Mouse (Mus musculus) naive thymus-derived CD4-positive, alpha-beta T cell, adult 2 months (primary cell): ENCODE results near the gene Zfp281.

ENCODE experiments used
- DNase-seq: peaks from one replicate; pipeline ENCODE4 v3.0.0-alpha.2; 2011; ENCODE audit warnings: low read depth

The Zfp281 gene

GRCm38 (mm10) chr1:136658456-136659227, 33.9 kb downstream of the Zfp281 start:
- DNase-seq: no peak

- no peak for DNase-seq
Measured at GRCm38 (mm10) chr1:136659337-136659736, 34.6 kb downstream of the Zfp281 start.

GRCm38 (mm10) chr1:136659917-136660316, 35.2 kb downstream of the Zfp281 start:
- DNase-seq: no peak

GRCm38 (mm10) chr1:136661511-136661910, 36.8 kb downstream of the Zfp281 start:
- DNase-seq: no peak

GRCm38 (mm10) chr1:136661939-136662563, 37.4 kb downstream of the Zfp281 start:
- no peak for DNase-seq

GRCm38 (mm10) chr1:136664921-136665582, 40.4 kb downstream of the Zfp281 start:
- DNase-seq: no peak

GRCm38 (mm10) chr1:136666513-136666912, 41.8 kb downstream of the Zfp281 start:
- no peak for DNase-seq

- DNase-seq: no peak
Measured at GRCm38 (mm10) chr1:136669926-136670325, 45.2 kb downstream of the Zfp281 start.

GRCm38 (mm10) chr1:136670421-136670820, 45.7 kb downstream of the Zfp281 start:
- DNase-seq: no peak

GRCm38 (mm10) chr1:136671767-136672434, 47.2 kb downstream of the Zfp281 start:
- no peak for DNase-seq

- peak; percentile 90 for DNase-seq
Measured at GRCm38 (mm10) chr1:136672564-136672963, 47.9 kb downstream of the Zfp281 start.

GRCm38 (mm10) chr1:136673293-136673692, 48.6 kb downstream of the Zfp281 start:
- no peak for DNase-seq

- DNase-seq: no peak
Measured at GRCm38 (mm10) chr1:136674548-136675455, 50.1 kb downstream of the Zfp281 start.

- no peak for DNase-seq
Measured at GRCm38 (mm10) chr1:136675736-136676444, 51.2 kb downstream of the Zfp281 start.

- DNase-seq: no peak
Measured at GRCm38 (mm10) chr1:136676445-136676755, 51.7 kb downstream of the Zfp281 start.

- no peak for DNase-seq
Measured at GRCm38 (mm10) chr1:136677847-136678325, 53.2 kb downstream of the Zfp281 start.

- no peak for DNase-seq
Measured at GRCm38 (mm10) chr1:136678836-136679235, 54.1 kb downstream of the Zfp281 start.
